Mouse (Mus musculus) CD4-positive helper T cell, adult 2 months (primary cell): ENCODE measurements at regions not wholly inside any gene's neighbourhood (a gene's known extent, or its start where the extent isn't known, plus 50 kb on each side); places are given as distances from the start of the nearest gene placed in this dataset.

ENCODE experiments used
- DNase-seq: peaks from one replicate; pipeline ENCODE4 v3.0.0-alpha.2; 2012; ENCODE audit warnings: low read depth, missing footprints, low spot score

DNA sequence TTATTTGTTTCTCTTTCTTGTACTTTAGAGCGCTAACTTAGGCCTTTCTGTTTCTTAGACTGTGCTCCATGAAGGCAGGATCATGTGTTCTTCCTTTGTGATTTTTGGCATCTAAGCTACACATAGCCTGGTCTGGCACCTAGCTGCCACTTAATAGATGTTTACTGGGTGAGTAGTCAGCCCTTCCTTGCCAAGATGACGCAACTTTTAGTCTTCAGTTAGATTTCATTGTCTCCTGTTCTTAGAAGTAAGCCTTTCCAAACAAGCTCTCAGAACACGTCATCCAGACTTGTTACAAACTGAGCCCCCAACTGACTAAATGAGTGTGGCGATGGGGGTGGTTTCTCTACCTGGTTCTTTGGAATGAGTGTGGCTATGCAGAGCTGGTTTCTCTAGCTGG is 85.4 kb upstream of the Rapgef5 start:
- no peak for DNase-seq

DNA sequence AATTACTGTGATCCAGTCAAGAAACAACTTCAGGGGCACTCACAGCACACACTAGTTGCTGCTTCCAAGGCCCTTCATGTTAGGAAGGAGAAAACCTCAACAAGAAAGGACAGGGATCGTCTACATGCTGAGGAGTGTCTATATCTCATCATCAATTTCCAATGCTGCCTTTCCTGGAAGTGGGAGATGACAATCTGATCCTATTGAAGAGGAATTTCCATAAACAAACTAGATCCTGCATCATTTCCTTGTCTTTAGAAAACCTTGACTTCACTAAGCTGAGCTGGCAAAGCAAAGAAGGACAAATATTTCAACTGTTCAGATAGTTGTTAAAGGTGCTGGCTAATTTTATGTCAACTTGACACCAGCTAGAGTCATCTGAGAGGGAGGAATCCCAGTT is 83.5 kb upstream of the Rapgef5 start:
- DNase-seq: no peak

DNA sequence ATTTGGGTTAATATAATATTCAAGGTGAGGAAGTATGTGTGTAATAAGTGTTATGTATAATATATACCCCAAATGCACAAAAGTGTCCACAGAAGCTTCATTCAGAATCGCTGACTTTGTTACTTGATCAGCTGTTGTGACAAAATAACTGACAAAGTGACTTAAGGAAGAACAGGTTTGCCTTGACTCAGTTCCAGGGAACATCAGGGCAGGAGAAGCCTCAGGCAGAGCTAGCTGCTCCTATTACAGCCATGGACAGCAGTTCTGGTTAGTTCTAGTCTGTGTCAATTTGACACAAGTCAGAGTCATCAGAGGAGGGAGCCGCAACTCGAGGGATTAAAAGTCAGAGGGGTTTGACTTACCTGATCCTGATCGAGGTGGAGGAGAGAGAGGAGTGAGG is 79.3 kb upstream of the Rapgef5 start:
- DNase-seq: no peak

DNA sequence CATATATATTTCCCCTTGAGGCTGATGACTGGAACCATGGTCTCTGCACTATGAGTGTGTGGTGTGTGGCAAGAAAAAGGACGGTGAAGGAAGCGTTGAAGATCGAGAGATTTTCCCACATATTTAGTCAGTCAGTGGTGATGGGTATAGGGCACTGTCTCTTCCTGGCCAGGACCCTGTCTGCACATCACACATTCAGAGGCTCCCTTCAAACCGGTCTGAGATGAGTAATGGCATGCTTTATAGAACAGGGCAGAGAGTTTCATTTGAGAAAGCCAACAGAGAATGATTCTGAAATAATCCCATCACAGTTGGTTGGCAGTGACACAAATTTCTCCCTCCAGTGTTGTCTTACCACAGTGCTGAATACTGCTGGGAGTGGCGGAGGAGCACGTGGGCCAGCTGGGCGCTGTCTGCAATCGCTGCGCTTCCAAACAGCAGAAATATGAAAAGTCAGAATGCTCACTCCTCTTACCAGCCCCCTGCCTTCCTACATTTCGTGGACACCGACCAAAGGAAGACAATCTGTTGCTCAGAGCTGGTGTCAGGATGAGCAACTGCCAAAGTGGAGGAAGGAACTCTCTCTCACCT is 77.2 kb upstream of the Rapgef5 start:
- no peak for DNase-seq

DNA sequence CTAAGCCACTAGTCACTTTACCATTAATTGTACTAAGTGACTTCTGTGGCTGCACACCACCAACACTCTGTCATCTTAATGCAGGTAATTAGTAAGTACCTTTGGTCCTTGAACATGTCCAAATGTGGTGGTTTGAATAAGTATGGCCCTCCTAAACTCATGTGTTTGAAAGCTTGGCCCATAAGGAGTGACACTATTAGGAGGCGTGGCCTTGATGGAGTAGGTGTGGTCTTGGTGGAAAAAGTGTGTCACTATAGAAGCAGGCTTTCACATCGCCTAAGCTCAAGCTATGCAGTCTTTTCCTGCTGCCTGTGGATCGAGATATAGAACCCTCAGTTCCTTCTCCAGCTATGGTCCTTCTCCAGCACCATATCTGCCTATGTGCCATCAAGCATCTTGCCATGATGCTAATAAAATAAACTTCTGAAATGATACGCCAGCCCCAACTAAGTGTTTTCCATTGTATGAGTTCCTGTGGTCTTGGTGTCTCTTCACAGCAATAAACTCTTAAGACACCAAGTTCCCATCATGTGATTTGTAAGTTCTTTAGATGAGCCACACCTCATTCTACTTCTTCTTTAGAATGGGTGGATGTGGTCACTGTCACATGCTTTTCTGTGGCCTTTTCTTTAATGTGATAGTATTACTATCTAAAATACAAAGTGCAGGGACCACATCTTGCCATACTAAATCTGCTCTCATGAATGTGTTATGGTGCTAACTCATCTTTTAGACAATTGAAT is 71.9 kb upstream of the Rapgef5 start:
- DNase-seq: peak; percentile 56

DNA sequence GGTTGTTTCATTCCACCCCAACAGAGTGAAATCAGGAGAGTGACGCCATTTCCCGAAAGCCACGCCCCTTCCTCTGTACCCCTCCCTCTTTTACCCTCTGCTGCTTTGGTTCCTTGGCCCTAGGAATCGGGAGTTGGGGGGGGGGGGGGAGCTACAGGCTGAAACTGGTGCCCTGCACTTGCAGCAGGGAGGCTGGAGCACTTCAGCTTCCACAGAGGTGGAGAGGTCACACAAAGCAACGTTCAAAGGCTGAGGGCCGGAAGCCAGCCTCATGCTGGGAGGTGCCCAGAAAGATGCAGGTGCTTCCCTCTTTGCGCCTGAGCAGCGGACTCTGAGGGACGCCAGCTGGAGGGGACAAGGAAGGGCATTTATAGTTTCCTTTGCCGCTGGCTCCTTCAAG is 69.1 kb upstream of the Rapgef5 start:
- DNase-seq: peak; percentile 52

DNA sequence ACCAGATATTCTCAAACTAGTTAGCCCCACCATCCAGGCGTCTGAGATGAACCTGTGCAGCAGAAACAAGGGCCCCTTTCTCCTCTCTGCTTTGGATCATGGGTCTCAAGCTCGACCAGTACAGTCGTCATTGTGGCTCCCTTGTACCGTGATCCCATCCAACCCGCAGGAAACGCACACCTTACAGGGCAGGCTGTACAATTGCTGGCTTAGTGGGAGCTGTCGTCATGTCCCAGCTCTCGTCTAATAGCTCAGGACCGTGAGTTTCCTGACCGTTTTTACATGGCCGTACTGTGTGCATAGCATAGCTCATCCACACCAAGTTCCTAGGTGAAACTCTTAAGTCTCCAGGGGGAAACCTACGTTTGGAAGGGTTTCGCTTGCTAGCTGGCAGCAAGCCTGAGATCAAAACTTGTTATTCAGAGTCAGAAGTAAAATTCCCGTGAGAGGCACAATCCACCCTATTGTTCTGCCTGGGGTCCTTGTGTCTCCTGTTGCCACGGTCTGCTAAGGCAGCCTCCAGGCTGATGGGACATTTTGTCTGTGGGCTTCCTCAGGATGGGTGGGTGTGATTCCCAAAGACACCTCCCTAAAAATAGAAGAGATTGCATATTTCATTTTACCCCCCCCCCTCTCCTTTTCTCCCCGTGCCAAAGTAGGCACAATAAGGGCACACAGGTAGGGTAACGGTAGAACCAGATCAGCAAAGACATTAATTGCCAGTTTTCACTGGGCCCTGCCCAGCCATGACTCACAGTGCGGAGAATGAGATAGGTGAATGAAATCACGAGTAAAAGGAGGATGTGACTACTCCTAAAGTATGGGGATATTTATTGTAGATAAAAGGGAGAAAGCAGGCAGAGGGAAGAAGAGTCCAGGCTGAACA is 68.2 kb upstream of the Rapgef5 start:
- DNase-seq: no peak

DNA sequence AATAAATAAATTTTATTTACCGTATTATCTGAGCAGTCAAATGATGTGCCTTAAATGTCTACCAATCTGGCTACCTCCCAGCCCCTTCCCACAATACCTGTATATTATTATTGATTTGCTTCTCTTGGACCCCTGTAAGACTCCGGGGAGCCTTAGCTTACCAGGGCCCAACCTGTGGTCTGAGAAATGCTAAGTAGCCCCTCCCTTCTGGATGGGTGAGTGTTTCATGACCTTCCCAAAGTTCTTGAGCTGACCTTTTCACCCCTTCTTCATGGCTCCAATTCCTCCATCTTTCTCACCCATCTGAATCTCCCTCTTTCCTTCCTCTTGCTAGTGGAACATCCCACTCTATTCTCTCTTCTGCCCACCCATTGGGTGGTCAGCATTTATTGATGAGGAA is 67.2 kb upstream of the Rapgef5 start:
- no peak for DNase-seq

DNA sequence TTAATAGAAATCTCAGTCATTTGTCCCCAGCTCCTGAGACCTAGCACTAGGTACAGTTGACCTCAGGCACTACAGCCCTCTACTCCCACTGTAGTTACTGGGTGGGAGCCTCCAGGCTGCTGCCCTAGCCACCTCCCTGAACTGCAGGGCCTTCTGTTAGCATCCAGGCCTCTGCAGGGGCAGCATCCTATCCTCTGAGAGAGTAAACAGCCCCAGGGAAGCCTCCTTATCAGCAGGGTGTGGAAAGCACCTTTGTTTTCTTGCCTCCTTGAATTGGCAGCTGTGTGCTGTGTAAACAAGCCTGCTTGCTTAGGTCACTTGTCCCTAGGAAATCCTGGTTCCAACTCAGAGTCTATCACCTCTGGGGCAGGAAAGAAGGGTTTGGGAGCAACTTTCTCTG is 66.2 kb upstream of the Rapgef5 start:
- no peak for DNase-seq

DNA sequence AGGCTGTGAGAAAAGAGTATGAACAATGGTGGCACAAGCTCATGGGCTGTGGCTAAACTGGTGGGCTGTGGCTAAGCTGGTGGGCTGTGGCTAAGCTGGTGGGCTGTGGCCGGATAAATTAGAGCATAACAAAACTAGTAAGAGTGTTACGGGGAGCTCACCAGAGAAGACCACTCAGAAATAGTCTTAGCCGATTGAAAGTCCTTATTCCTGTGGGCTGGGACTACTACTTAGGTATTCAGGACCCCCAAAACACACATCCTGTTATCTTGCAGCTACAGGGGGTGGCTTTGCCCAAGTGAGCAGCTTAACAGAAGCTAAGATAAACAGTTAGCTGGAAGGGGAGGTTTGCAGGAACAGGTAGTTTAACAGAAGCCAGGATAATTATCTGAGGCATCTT is 65.4 kb upstream of the Rapgef5 start:
- DNase-seq: no peak

DNA sequence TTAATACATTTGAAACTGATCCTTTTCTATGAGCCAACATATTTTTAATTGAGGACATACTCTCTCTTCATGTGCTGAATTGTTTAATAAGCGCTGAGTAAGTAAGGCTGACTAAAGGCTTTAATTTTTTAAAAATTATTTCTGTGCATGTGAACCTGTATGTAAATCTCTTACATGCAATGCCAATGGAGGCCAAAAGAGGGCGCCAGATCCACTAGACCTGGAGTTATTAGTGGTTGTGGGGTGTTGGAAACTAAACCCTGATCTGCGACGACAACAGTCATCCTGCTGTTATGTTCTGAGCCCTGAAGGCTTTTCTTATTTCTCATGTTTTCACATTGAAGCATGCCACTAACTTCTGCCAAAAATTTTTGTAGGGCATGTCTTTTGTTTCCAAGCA is 64.8 kb upstream of the Rapgef5 start:
- peak; percentile 29 for DNase-seq

DNA sequence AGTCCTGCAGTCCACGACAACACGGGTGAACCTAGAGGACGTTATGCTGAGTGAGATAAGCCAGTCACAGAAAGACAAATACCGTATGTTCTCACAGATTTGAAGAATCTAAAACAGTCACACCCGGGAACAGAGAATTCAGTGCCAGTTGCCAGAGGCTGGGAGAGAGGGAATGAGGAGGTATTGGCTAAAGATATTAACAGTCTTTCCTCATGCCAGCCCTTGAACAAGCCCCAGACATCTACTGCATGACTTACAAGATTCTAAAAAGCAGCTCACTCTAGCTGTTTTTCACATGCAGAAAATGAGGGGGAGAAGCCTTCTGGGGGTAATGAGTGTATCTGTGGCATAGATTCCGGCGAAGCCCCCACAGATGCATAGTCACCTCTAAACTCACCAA is 60.5 kb upstream of the Rapgef5 start:
- no peak for DNase-seq

DNA sequence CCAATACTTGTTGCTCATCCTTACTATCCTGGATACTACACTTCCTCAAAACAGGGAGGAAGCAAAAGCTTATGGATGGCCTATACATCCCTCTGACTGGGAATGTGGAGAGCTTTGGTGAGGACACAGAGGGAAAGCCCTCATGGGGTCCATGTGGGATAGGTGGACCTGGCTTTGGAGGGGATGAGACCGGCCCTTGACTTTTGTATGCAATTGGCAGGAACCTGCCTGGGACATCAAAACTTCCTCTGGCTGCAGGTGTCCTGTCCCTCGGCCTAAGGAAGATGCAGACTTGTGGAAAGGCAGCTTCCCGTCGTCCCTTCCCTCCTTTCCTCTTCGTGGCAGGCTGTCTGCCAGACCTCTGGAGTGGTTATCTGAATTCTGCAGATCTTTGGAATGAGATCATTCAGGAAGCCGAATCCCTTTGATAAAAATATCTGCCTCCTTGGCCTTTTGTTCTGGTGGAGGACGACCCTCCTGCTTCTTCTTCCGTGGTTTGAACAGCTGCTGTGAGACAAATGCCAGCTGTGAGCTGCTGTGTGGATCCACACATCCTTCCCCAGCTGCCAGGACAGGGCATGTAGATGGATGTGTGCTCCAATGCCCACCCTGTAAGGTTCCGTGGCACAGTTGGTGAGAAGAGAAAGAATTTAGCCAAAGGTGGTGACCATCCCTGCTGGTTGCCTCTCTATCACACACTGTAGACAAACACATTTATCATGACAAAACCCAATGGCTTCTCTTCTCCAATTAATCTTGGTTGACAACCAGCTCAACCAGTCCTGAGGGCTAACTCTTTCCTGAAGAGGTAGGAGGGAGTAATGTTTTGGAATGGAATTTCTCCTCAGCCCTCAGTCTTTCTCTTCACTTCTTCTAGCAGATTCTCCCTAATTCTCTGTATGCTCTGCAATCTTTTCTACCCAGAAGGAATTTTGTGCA is 57.9 kb upstream of the Rapgef5 start:
- DNase-seq: no peak

DNA sequence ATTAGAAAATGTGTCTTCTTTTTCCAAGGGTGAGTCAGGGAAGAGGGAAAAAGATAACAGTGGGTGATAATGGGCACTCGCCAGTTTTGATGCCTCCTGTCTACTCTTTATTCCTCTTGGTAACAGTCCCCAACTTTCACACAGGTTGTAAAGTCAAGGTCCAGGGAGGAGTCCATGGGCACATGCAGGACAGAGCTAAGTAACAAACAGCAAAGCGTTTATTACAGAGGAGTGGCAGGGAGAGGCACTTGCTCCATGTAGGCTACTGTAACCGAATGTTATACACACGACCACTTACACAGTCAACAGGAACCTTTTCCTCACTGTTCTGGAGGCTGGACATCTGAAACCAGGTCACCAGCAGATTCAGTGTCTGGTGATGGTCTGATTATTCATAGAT is 56.7 kb upstream of the Rapgef5 start:
- no peak for DNase-seq

DNA sequence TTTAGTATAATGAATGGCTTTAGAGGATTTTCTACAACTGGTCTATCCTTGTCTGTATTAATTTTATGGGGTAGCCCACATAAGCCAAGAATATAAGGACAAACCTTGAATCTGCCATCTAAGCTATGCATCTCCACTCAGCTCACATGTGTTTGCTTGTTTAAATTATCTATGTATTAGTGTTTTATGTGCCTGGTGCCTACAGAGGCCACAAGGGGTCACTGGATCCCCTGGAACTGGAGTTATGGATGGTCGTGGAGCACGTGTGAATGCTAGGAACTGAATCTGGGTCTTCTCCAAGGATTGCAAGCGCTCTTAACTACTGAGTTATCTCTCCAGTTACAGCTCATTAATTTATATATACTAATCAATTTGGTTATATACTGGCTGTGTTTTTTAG is 51.1 kb upstream of the Rapgef5 start:
- no peak for DNase-seq

DNA sequence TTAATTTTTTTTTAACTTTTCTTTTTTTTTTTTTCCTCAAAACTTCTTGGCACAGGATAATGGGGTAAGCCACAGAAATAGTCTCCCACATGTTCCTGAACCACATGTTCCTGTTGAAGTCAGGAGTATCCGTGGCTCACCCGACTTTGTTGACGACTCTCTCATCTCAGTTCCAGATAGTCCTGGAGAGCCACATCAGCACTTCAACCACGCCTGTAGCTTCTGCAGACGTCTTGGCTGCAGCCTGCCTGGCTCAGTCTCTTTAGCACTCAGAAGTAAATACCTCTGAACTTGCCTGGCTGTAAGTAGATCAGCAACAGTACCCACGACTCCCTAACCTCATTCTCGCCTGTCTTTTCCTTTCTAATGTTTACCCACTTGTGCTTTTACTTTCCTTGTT is 50.3 kb upstream of the Rapgef5 start:
- no peak for DNase-seq
